2 mouse cellular contexts compared by ENCODE assay signal in genomic region chr4:94459424-94459823, GRCm38 (mm10).
TF ChIP-seq lines count a peak whose summit lies in the region.

No protein-coding gene starts in this region.

TF ChIP-seq in CH12.LX, 34 proteins besides CTCF, POLR2A, EP300 and RAD21 (continued from another document):
- TF ChIP-seq USF2 (conservative IDR thresholded peaks at IDR 0.05; ENCODE audit: low read depth, low read length) = no peak
- no peak for TF ChIP-seq ELF1 (IDR thresholded peaks at IDR 0.05; ENCODE audit: low read depth, low read length)
- no peak for TF ChIP-seq POLR2AphosphoS2 (IDR thresholded peaks at IDR 0.05; ENCODE audit: low read depth, low read length)

TF ChIP-seq in MEL, 35 proteins besides CTCF, POLR2A, EP300 and RAD21 (continued from another document):
- no peak for TF ChIP-seq POLR2AphosphoS5 (IDR thresholded peaks at IDR 0.05; ENCODE audit: borderline replicate concordance, low read depth, low read length)
TF ChIP-seq in MEL: peak in this region for 7.
